Mouse (Mus musculus) embryonic facial prominence, embryonic 12.5 days (tissue): ENCODE data around the gene Ppp6r2. TPM values are rescaled to one million over a fixed set of nuclear protein-coding genes. Genes with fewer than 3 reads are reported as not detected.

ENCODE experiments used
- ATAC-seq: fragments of 200-750 bp; cut with Nextera tagmentation; 2 replicates; pipeline ENCODE4 v1.8.0; 2017; ENCODE audit not compliant: insufficient number of reproducible peaks, insufficient read depth, low FRiP score, low TSS enrichment
- H3K27ac ChIP-seq: fragments of 300-500 bp; sonication (generic); 2 replicates; pipeline ENCODE4 v1.5.1; 2016; ENCODE audit warnings: mild to moderate bottlenecking
- H3K27me3 ChIP-seq: fragments of 300-500 bp; sonication (generic); 2 replicates; pipeline ENCODE4 v1.6.1; 2016; ENCODE audit warnings: mild to moderate bottlenecking, moderate library complexity
- H3K36me3 ChIP-seq: fragments of 300-500 bp; sonication (generic); 2 replicates; pipeline ENCODE4 v1.6.1; 2016; ENCODE audit warnings: mild to moderate bottlenecking
- H3K4me1 ChIP-seq: fragments of 300-500 bp; sonication (generic); 2 replicates; pipeline ENCODE4 v1.6.1; 2016
- H3K4me2 ChIP-seq: fragments of 300-500 bp; sonication (generic); replicated peaks from 2 replicates; pipeline ENCODE4 v1.6.1; 2016; ENCODE audit warnings: mild to moderate bottlenecking, moderate library complexity
- H3K4me3 ChIP-seq: fragments of 300-500 bp; sonication (generic); 2 replicates; pipeline ENCODE4 v1.5.1; 2016; ENCODE audit warnings: mild to moderate bottlenecking
- H3K9ac ChIP-seq: fragments of 300-500 bp; sonication (generic); 2 replicates; pipeline ENCODE4 v1.6.1; 2016; ENCODE audit warnings: mild to moderate bottlenecking, moderate library complexity
- H3K9me3 ChIP-seq: fragments of 300-500 bp; sonication (generic); 2 replicates; pipeline ENCODE4 v1.6.1; 2016; ENCODE audit warnings: mild to moderate bottlenecking, moderate library complexity
- WGBS: fragments of 180-500 bp; shearing (Covaris S2); methylation state at CpG from one replicate; pipeline ENCODE4 v1.1.7; 2016; 5-methylcytosine and 5-hydroxymethylcytosine counted together
- polyA plus RNA-seq: library from polyadenylated mRNA; unstranded; fragments of >200 nt; fragmentation: Nextera tagmentation; extraction: Ambion mirVana; gene quantifications from 2 replicates; pipeline ENCODE4 v1.2.1, GENCODE M21; 2016

The Ppp6r2 gene
- polyA plus RNA-seq, 1 experiment from 2014 or later: 38.9 TPM

DNA sequence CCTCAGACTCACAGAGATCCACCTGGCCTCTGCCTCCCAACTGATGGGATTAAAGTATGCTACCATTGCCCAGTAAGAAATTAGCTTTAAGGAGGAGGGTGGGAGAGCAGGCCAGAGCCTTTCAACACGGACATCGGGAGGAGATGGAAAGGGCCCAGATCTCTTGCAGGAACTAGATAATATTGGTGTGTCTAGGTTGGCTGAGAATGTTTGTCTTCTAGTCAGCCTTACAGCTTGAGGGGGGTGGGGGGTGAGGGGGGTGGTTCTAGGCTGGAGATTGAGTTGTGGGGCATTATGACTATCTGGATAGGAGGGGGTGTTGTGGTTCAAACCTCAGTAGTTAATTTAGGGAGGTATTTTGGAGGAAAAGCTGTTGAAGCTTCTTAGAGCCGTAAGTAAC is 2.2 kb downstream of the Ppp6r2 start:
- H3K27ac ChIP-seq: no peak overlapping the region
- H3K27me3 ChIP-seq: no peaks in the 10 kb centered on the region
- 0 out of 2 replicates have a peak overlapping the region, but pooled peaks have one; percentile 9 for H3K4me2 ChIP-seq
- H3K4me3 ChIP-seq: no peak overlapping the region
- peaks cover 15% of the 10 kb centered on the region for H3K36me3 ChIP-seq
- H3K4me1 ChIP-seq: peaks cover 19% of the 10 kb centered on the region
- no peak for ATAC-seq
- WGBS: 93% methylated on average over 3 of the region's 3 CpGs
- no peak overlapping the region for H3K9ac ChIP-seq
- no peaks in the 10 kb centered on the region for H3K9me3 ChIP-seq

DNA sequence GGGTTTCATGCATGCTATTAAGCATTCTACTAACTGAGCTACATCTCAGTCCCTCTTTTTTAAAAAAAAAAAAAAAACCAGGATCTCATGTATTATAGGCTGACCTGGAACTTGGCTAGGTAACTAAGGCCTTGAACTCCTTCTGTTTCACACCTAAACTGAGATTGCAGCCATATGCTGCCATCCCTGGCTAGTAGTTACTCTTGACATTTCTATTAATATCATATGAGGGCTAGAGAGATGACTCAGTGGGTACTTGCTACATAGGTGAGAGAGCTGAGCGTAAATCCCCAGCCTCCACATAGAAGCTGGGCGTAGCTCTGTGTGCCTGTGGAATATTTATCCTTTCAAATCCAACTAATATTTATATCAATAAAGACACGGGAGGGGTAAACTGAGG is 3.6 kb downstream of the Ppp6r2 start:
- H3K4me2 ChIP-seq: no peak overlapping the region
- WGBS: 91% methylated on average over 3 of the region's 3 CpGs
- ATAC-seq: no peak

DNA sequence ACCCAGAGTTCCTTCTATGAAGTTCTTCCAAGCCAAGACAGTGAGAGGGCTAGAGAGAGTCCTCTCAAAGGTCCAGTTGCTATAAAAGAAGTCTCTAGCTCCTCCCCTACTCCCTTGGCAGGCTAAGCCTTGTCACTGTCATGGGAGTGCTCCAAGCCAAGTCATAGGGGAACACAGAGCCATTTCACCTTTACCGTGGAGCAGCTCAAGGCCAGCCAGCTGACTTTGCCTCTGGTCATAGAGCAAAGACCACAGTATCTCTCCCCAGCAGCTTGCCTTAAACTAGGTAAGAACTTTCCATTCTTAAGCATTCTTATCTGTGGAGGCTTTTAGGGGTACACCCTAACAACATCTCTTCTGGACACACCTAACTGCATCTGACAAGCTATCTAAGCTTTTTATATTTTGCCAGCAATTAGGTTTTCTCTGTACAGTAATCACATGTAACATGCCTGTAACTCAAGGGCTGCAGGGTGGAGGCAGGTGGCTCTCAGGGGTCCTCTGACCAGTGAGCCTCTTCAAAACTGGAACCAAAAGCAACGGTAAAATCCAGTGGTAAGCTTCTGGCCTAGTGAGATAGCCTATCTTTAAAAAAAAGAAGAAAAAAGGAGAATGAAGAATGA is 4.4 kb downstream of the Ppp6r2 start:
- Histone ChIP-seq H3K27me3 (no peaks in the 10 kb centered on the region), H3K36me3 (peaks cover 15% of the 10 kb centered on the region), H3K27ac (no peak overlapping the region), H3K4me3 (no peak overlapping the region), H3K9me3 (no peaks in the 10 kb centered on the region), H3K9ac (no peak overlapping the region), H3K4me2 (no peak overlapping the region), H3K4me1 (peaks cover 19% of the 10 kb centered on the region)
- no peak for ATAC-seq
- 84% methylated on average over 2 of the region's 2 CpGs for WGBS

More for the DNA sequence above, 3.6 kb downstream of the Ppp6r2 start:
- no peaks in the 10 kb centered on the region for H3K9me3 ChIP-seq
- H3K36me3 ChIP-seq: peaks cover 15% of the 10 kb centered on the region
- no peaks in the 10 kb centered on the region for H3K27me3 ChIP-seq
- H3K27ac ChIP-seq: no peak overlapping the region
- H3K9ac ChIP-seq: no peak overlapping the region
- H3K4me3 ChIP-seq: no peak overlapping the region
- H3K4me1 ChIP-seq: peaks cover 19% of the 10 kb centered on the region

DNA sequence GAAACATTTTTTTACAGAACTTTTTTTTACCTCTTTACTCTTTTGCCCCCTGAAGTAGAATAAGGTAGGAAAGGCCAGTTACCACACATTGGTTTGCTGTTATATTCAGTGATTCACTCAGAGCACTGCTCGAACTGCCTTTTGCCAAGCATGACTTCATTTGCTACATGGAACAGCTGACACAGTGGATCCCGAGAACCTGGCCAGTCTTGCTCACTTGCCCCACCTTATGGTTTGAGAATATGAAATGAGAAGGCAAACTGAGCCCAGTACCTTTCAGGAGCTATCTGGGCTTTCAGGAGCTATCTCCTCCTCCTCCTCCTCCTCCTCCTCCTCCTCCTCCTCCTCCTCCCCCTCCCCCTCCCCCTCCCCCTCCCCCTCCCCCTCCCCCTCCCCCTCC is 22.2 kb downstream of the Ppp6r2 start:
- H3K36me3 ChIP-seq: peaks cover 10% of the 10 kb centered on the region
- H3K9ac ChIP-seq: no peak overlapping the region
- no peak overlapping the region for H3K4me3 ChIP-seq
- no peak for ATAC-seq
- H3K4me2 ChIP-seq: no peak overlapping the region
- no peaks in the 10 kb centered on the region for H3K4me1 ChIP-seq
- no peaks in the 10 kb centered on the region for H3K27me3 ChIP-seq
- no peaks in the 10 kb centered on the region for H3K9me3 ChIP-seq
- H3K27ac ChIP-seq: no peak overlapping the region
- WGBS: 69% methylated on average over 2 of the region's 2 CpGs

DNA sequence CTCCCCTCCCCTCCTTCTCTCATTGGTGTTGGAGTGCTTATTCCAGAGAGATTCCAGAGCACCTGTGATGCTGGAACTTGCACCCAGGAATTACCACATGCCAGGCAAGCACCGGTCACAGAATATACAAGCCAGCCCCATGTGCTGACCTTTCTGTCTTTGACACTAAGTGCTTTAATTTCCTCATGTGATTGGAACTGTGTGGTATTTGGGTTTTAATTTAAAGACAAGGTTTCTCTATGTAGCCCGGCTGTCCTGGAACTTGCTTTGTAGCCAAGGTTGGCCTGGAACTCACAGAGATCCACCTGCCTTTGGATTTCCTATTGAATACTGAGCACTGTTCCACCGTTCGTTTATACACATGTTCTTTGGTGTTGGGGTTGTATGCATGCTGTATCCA is 22.7 kb downstream of the Ppp6r2 start:
- no peaks in the 10 kb centered on the region for H3K4me1 ChIP-seq
- no peak for ATAC-seq
- 86% methylated on average over 4 of the region's 4 CpGs for WGBS
- no peaks in the 10 kb centered on the region for H3K9me3 ChIP-seq
- no peak overlapping the region for H3K4me2 ChIP-seq
- no peak overlapping the region for H3K27ac ChIP-seq
- H3K4me3 ChIP-seq: no peak overlapping the region
- H3K9ac ChIP-seq: no peak overlapping the region
- H3K27me3 ChIP-seq: no peaks in the 10 kb centered on the region
- H3K36me3 ChIP-seq: peaks cover 10% of the 10 kb centered on the region

DNA sequence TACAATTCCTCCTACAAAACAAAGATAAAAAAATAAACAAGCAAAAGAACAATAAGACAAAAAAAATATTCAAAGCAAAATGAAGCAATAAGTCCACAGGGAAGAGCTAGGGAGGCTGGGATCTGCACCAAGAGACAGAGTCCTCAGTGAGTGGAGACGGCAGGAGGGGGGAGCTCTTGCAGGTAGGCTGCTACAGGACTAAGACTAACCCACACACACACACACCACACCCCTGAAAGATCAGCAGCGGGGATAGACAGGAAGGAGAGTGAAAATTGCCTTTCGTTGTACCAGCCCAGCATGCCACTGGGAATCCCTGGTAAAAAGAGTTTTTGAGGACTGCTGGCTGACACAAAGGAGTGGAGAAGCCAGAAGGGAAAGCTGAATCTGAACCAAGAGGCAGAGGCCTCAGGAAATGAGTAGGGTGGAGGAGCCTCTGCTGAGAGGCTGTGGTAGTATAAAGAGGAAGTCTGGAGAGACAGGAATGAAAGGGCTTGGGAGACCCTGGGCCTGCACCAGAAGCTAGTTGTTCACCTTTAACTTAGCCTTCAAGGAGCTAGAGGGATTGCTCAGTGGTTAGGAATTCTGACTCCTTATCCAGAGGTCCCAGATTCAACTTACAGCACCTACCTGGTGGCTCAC is 28.5 kb downstream of the Ppp6r2 start:
- H3K4me2 ChIP-seq: no peak overlapping the region
- peaks cover 21% of the 10 kb centered on the region for H3K36me3 ChIP-seq
- ATAC-seq: no peak
- no peak overlapping the region for H3K27ac ChIP-seq
- H3K9me3 ChIP-seq: no peaks in the 10 kb centered on the region
- no peak overlapping the region for H3K9ac ChIP-seq
- no peaks in the 10 kb centered on the region for H3K27me3 ChIP-seq
- no peak overlapping the region for H3K4me3 ChIP-seq
- WGBS: 51% methylated on average over 3 of the region's 3 CpGs
- no peaks in the 10 kb centered on the region for H3K4me1 ChIP-seq

DNA sequence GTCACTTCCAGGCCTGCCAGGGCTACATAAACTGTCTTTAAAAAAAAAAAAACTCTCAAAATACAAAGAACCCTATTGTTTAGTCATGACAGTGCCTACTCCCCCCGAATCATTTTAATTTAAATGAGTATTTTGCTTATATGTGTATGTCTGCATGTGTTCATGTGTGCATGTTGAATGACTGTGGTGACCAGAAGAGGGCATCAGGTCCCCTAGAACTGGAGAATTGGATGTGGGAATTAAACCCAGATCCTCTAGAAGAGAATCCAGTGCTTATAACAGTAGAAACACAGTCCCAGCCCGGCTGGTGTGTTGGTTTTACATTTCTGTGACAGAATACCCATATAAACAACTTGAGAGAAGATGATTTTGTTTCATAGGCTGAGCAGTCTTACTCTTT is 29.7 kb downstream of the Ppp6r2 start:
- ATAC-seq: no peak

DNA sequence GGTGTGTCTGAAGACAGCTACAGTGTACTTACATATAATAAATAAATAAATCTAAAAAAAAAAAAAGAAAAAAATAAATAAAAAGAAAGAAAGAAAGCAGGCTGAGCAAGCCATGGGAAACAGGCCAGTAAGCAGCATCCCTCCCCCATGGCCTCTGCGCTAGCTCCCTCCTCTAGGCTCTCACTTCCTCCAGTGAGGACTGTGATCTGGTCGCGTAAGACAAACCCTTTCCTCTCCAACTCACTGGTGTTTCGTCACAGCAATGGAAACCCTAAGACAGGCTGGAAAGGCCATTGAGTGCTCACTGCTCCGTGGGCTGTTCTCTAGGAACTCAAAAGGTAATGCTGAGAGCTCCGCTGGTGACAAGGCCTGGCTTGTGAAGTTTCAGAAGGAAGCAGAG is 37.7 kb downstream of the Ppp6r2 start:
- WGBS: 86% methylated on average over 6 of the region's 6 CpGs
- no peak overlapping the region for H3K4me3 ChIP-seq
- H3K4me2 ChIP-seq: no peak overlapping the region
- no peaks in the 10 kb centered on the region for H3K4me1 ChIP-seq
- no peak for ATAC-seq
- H3K9ac ChIP-seq: no peak overlapping the region
- no peaks in the 10 kb centered on the region for H3K27me3 ChIP-seq
- H3K27ac ChIP-seq: no peak overlapping the region
- H3K9me3 ChIP-seq: no peaks in the 10 kb centered on the region
- H3K36me3 ChIP-seq: peaks cover 21% of the 10 kb centered on the region

More for the DNA sequence above, 29.7 kb downstream of the Ppp6r2 start:
- WGBS: 60% methylated on average over 2 of the region's 2 CpGs
- Histone ChIP-seq H3K4me3 (no peak overlapping the region), H3K4me2 (no peak overlapping the region), H3K9ac (no peak overlapping the region), H3K4me1 (no peaks in the 10 kb centered on the region), H3K9me3 (no peaks in the 10 kb centered on the region), H3K27me3 (no peaks in the 10 kb centered on the region), H3K27ac (no peak overlapping the region), H3K36me3 (peaks cover 21% of the 10 kb centered on the region)

DNA sequence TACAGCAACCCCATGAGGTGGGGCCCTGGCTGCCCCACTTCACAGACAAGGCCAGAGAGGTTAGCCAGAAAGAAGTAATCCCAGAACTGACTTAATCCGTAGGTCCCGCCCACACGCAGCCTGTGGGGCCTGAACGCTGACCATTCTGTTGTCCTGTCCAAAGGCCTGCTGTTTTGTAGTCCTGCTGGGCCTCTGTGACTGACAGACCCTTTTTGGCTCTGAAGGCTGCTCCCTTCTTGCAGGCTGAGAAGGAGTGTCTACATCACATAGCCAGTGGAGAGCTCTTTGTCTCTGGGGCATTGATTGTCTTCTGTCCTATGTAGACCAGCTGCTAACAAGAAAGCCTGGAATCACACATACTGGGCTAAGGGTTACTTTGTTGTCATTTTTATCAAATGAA is 44.0 kb downstream of the Ppp6r2 start:
- peaks cover 48% of the 10 kb centered on the region for H3K36me3 ChIP-seq
- H3K4me2 ChIP-seq: no peak overlapping the region
- H3K4me3 ChIP-seq: no peak overlapping the region
- ATAC-seq: no peak
- no peaks in the 10 kb centered on the region for H3K27me3 ChIP-seq
- no peak overlapping the region for H3K9ac ChIP-seq
- H3K9me3 ChIP-seq: no peaks in the 10 kb centered on the region
- 71% methylated on average over 4 of the region's 4 CpGs for WGBS
- H3K27ac ChIP-seq: 0 out of 2 replicates have a peak overlapping the region, but pooled peaks have one; percentile 13
- no peaks in the 10 kb centered on the region for H3K4me1 ChIP-seq

DNA sequence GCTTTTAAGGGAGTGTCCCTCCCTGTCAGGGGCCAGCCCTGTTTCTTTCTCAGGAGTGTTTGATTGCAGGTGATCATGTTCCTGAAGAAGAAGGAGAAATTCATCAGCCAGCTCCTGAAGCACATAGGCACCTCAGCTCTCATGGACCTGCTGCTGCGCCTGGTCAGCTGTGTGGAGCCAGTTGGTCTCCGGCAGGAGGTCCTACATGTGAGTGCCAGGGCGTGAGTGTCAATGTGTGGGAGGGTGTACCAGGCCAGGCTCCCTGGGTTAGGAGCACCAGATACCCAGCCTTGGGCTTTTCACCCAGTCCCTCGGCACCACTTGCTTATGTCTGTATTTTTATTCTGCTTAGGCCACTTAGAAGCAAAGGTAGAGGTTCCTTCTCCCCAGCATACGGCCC is 47.6 kb downstream of the Ppp6r2 start:
- Histone ChIP-seq H3K27ac (no peak overlapping the region), H3K27me3 (no peaks in the 10 kb centered on the region), H3K4me1 (no peaks in the 10 kb centered on the region), H3K36me3 (peaks cover 55% of the 10 kb centered on the region), H3K9me3 (no peaks in the 10 kb centered on the region), H3K4me3 (no peak overlapping the region), H3K9ac (no peak overlapping the region), H3K4me2 (no peak overlapping the region)
- ATAC-seq: no peak
- WGBS: 90% methylated on average over 5 of the region's 5 CpGs

DNA sequence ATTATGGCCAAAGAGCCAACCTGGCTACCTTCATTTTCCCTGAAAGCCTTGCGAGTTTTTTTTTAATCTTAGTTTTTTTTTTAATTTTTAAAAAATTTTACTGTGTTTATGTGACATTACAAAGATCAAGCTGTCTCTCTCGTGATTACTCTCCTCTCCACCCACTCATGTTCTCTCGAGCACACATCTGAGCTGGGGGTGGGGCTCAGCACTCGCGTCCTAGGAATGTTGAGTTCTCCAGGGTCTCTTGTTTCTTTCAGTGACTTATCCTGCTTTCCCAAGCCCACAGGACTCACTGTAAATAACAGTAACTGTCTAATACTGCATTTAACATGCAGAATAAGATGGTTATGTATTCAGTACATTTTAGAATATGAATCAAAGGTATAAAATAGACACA is 53.1 kb downstream of the Ppp6r2 start:
- WGBS: 80% methylated on average over 5 of the region's 5 CpGs
- ATAC-seq: no peak
- no peaks in the 10 kb centered on the region for H3K4me1 ChIP-seq
- H3K27ac ChIP-seq: no peak overlapping the region
- H3K4me3 ChIP-seq: no peak overlapping the region
- no peaks in the 10 kb centered on the region for H3K27me3 ChIP-seq
- H3K9me3 ChIP-seq: no peaks in the 10 kb centered on the region
- no peak overlapping the region for H3K4me2 ChIP-seq
- no peak overlapping the region for H3K9ac ChIP-seq
- peaks cover 50% of the 10 kb centered on the region for H3K36me3 ChIP-seq

DNA sequence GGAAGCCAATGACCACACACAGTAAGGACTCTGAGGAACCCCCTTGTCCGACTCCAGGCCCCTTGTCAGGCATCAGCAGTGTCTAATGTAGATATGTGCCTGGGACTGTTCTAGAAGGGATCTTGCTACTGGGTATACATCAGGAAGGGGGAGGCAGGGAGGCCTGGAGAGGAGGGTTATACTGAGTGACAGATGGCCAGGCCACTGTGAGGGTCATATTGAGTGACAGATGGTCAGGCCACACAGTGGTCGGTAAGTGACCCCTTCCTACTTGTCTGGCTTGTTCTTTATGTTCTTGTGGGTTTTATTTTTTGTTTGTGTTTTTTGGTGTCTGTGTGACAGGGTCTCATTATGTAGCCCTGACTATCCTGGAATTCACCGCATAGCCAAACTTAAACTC is 64.1 kb downstream of the Ppp6r2 start:
- WGBS: 77% methylated on average over 3 of the region's 3 CpGs
- no peaks in the 10 kb centered on the region for H3K4me1 ChIP-seq
- no peaks in the 10 kb centered on the region for H3K27me3 ChIP-seq
- H3K27ac ChIP-seq: no peak overlapping the region
- no peak overlapping the region for H3K9ac ChIP-seq
- no peak overlapping the region for H3K4me2 ChIP-seq
- no peak for ATAC-seq
- H3K36me3 ChIP-seq: peaks cover 73% of the 10 kb centered on the region
- H3K4me3 ChIP-seq: no peak overlapping the region
- no peaks in the 10 kb centered on the region for H3K9me3 ChIP-seq
